Mouse (Mus musculus): Measurements from ENCODE around the gene Olfr992.
"Not testable (repeated sequence)": the region's sequence is repeated elsewhere in the genome, so short reads cannot be mapped to it uniquely, and the experiment has no call there.

Olfr992 gene

GRCm38 (mm10) chr2:85409369-85409768 is at the start of gene Olfr992:
Gene Olfr992, minus strand, starts transcription at chr2:85409469.
- no peak for DNase-seq

GRCm38 (mm10) chr2:85443539-85443938 is 34.3 kb upstream of the Olfr992 start, which contains the start of gene Olfr995:
Gene Olfr995, minus strand, starts transcription at chr2:85443639.
- no peak for DNase-seq

GRCm38 (mm10) chr2:85442546-85442945 is 33.3 kb upstream of the Olfr992 start:
- DNase-seq = no peak

- DNase-seq = no peak
Measured at GRCm38 (mm10) chr2:85436351-85436750, 27.1 kb upstream of the Olfr992 start, which contains the start of gene Olfr994. Gene Olfr994, minus strand, starts transcription at chr2:85436451.

GRCm38 (mm10) chr2:85425893-85426292 is 16.6 kb upstream of the Olfr992 start:
- DNase-seq = no peak

- no peak for DNase-seq
Measured at GRCm38 (mm10) chr2:85414777-85415176, 5.5 kb upstream of the Olfr992 start, which contains the start of gene Olfr993. Gene Olfr993, minus strand, starts transcription at chr2:85414877.

- DNase-seq = not testable (repeated sequence)
Measured at GRCm38 (mm10) chr2:85363127-85363526, 46.1 kb downstream of the Olfr992 start, which contains the start of gene Olfr988. Gene Olfr988, minus strand, starts transcription at chr2:85363227.
